Mouse (Mus musculus): ENCODE data around the gene Fstl4. TPM values are rescaled to one million over a fixed set of nuclear protein-coding genes. Genes with fewer than 3 reads are reported as not detected.

Fstl4 gene
- total and polyA plus RNA-seq, 2 experiments from 2014 or later = 7.1 to 9.4 TPM

GRCm38 (mm10) chr11:53003811-53004210, 239.4 kb downstream of the Fstl4 start:
- H3K27me3 ChIP-seq (ENCODE audit: insufficient read depth, low read length) = no peaks in the 10 kb centered on the region
- WGBS = 85% methylated on average over 9 of the region's 9 CpGs
- no peak overlapping the region for H3K4me3 ChIP-seq (ENCODE audit: low read depth, low read length)
- no peak overlapping the region for H3K27ac ChIP-seq (ENCODE audit: low read depth, low read length)
- no peak overlapping the region for H3K4me2 ChIP-seq (ENCODE audit: low read depth, low read length, poor library complexity, severe bottlenecking)
- TF ChIP-seq CTCF (IDR thresholded peaks at IDR 0.05) = no peak
- H3K4me1 ChIP-seq (ENCODE audit: insufficient read depth, low read length) = peaks cover 6% of the 10 kb centered on the region; the same call in 1 of the 2 replicates
- no peaks in the 10 kb centered on the region for H3K9me3 ChIP-seq (ENCODE audit: low read length)
- no peak for ATAC-seq (ENCODE audit: low FRiP score)
- no peak for DNase-seq (ENCODE audit: low spot score)
- no peaks in the 10 kb centered on the region for H3K36me3 ChIP-seq (ENCODE audit: insufficient read depth, low read length)
- no peak overlapping the region for H3K9ac ChIP-seq (replicated peaks; ENCODE audit: low read length, poor library complexity, severe bottlenecking)

DNA sequence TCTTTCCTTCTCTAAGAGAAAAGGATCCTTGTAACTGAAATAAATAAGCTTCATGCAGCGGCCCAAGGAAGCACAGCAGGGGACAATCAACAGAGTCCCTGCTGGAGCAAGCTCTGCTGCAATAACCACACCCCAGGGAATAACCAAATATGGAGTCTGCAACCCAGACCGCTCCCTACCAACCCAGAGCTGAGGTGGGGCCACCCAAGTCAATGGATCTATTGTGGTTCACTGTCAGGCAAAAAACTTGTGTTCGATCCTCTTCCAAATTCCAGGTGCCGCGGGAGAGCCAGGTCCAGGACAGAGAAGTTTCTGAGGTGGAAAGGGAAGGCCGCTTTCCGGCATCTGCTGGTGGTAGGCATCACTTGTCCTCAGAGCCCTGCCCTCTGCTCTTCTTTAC, 245.2 kb downstream of the Fstl4 start:
- TF ChIP-seq CTCF (IDR thresholded peaks at IDR 0.05) = no peak
- 67% methylated on average over 7 of the region's 7 CpGs for WGBS

GRCm38 (mm10) chr11:53011996-53012505, 247.6 kb downstream of the Fstl4 start:
- ATAC-seq (ENCODE audit: low FRiP score) = no peak

More for the DNA sequence above, 245.2 kb downstream of the Fstl4 start:
- no peak for ATAC-seq (ENCODE audit: low FRiP score)
- Histone ChIP-seq H3K9ac (replicated peaks; ENCODE audit: low read length, poor library complexity, severe bottlenecking) (no peak overlapping the region), H3K27me3 (ENCODE audit: insufficient read depth, low read length) (no peaks in the 10 kb centered on the region; the same call in 1 of the 2 replicates), H3K4me3 (ENCODE audit: low read depth, low read length) (no peak overlapping the region), H3K4me1 (ENCODE audit: insufficient read depth, low read length) (no peaks in the 10 kb centered on the region), H3K9me3 (ENCODE audit: low read length) (no peaks in the 10 kb centered on the region), H3K36me3 (ENCODE audit: insufficient read depth, low read length) (no peaks in the 10 kb centered on the region), H3K4me2 (ENCODE audit: low read depth, low read length, poor library complexity, severe bottlenecking) (no peak overlapping the region), H3K27ac (ENCODE audit: low read depth, low read length) (no peak overlapping the region)
- no peak for DNase-seq (ENCODE audit: low spot score)

DNA sequence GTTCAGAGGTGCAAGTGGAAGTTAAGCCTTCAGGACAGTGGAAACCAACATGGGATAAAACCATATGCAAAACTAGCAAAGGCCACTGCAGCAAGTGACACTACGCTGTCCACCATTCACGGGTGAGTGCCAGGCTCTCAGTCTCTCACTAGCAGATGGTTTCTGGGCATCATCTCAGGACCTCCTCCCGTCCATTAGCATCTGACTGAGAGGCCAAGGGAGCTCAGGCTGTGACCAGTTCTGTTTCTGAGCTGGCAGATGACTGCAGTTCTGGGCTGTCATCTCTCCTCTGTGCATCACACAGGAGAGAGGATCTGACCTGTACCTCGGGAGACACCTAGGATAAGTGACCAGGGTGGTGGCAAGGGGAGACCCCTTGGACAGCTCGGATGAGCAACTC, 249.5 kb downstream of the Fstl4 start:
- Histone ChIP-seq H3K27ac (ENCODE audit: low read depth, low read length) (no peak overlapping the region), H3K4me3 (ENCODE audit: low read depth, low read length) (no peak overlapping the region), H3K27me3 (ENCODE audit: insufficient read depth, low read length) (no peaks in the 10 kb centered on the region; the same call in 1 of the 2 replicates), H3K36me3 (ENCODE audit: insufficient read depth, low read length) (no peaks in the 10 kb centered on the region), H3K4me1 (ENCODE audit: insufficient read depth, low read length) (no peaks in the 10 kb centered on the region), H3K9ac (replicated peaks; ENCODE audit: low read length, poor library complexity, severe bottlenecking) (no peak overlapping the region), H3K4me2 (ENCODE audit: low read depth, low read length, poor library complexity, severe bottlenecking) (no peak overlapping the region), H3K9me3 (ENCODE audit: low read length) (no peaks in the 10 kb centered on the region)
- TF ChIP-seq CTCF (IDR thresholded peaks at IDR 0.05) = no peak
- DNase-seq (ENCODE audit: low spot score) = no peak
- no peak for ATAC-seq (ENCODE audit: low FRiP score)
- 88% methylated on average over 5 of the region's 5 CpGs for WGBS

More at GRCm38 (mm10) chr11:53011996-53012505, 247.6 kb downstream of the Fstl4 start:
- H3K27ac ChIP-seq (ENCODE audit: low read depth, low read length) = no peak overlapping the region
- no peak overlapping the region for H3K4me2 ChIP-seq (ENCODE audit: low read depth, low read length, poor library complexity, severe bottlenecking)
- peak; percentile 49 for TF ChIP-seq CTCF (IDR thresholded peaks at IDR 0.05)
- no peaks in the 10 kb centered on the region for H3K36me3 ChIP-seq (ENCODE audit: insufficient read depth, low read length)
- no peaks in the 10 kb centered on the region for H3K9me3 ChIP-seq (ENCODE audit: low read length)
- H3K9ac ChIP-seq (replicated peaks; ENCODE audit: low read length, poor library complexity, severe bottlenecking) = no peak overlapping the region
- no peaks in the 10 kb centered on the region for H3K4me1 ChIP-seq (ENCODE audit: insufficient read depth, low read length)
- no peak overlapping the region for H3K4me3 ChIP-seq (ENCODE audit: low read depth, low read length)
- no peaks in the 10 kb centered on the region; the same call in 1 of the 2 replicates for H3K27me3 ChIP-seq (ENCODE audit: insufficient read depth, low read length)
- 84% methylated on average over 6 of the region's 6 CpGs for WGBS
- DNase-seq (ENCODE audit: low spot score) = no peak

DNA sequence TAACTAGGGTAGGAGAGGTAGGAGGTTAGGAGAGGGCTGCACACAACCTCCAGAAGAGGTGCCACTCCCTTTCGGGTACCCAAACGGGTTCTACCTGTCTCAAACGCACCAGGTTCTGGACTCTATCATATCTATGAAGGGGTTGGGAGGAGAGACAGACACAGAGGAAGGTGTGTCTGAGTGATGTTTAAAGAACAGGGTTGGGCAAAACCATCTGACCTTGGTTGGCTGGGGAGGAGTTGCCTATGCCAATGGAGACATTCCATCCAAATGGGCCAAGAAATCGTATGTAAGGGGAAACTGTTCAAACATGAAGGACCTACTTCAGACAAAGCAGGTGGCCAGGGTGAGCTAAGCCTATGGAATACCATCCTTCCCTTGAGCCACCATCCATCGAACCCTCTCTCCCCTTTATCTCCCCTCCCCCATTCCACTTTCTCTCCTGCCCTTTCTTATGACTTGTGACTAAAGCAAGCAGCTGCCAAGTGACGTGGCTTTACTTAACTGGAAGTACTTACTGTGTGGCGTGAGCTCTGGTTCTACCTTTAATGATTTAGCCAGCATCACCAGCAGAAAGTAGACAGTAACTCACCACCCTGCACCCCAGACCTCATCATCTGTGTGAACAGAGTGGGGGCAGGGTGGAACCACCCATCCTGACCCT, 252.1 kb downstream of the Fstl4 start:
- H3K36me3 ChIP-seq (ENCODE audit: insufficient read depth, low read length) = no peaks in the 10 kb centered on the region
- H3K27ac ChIP-seq (ENCODE audit: low read depth, low read length) = no peak overlapping the region
- 88% methylated on average over 7 of the region's 7 CpGs for WGBS
- no peaks in the 10 kb centered on the region for H3K9me3 ChIP-seq (ENCODE audit: low read length)
- no peak overlapping the region for H3K9ac ChIP-seq (replicated peaks; ENCODE audit: low read length, poor library complexity, severe bottlenecking)
- H3K4me3 ChIP-seq (ENCODE audit: low read depth, low read length) = no peak overlapping the region
- no peak for TF ChIP-seq CTCF (IDR thresholded peaks at IDR 0.05)
- H3K4me1 ChIP-seq (ENCODE audit: insufficient read depth, low read length) = no peaks in the 10 kb centered on the region
- H3K27me3 ChIP-seq (ENCODE audit: insufficient read depth, low read length) = no peaks in the 10 kb centered on the region
- ATAC-seq (ENCODE audit: low FRiP score) = no peak
- H3K4me2 ChIP-seq (ENCODE audit: low read depth, low read length, poor library complexity, severe bottlenecking) = no peak overlapping the region
- DNase-seq (ENCODE audit: low spot score) = no peak

GRCm38 (mm10) chr11:53019509-53019908, 255.1 kb downstream of the Fstl4 start:
- no peaks in the 10 kb centered on the region for H3K9me3 ChIP-seq (ENCODE audit: low read length)
- TF ChIP-seq CTCF (IDR thresholded peaks at IDR 0.05) = peak; percentile 18; the same call in 1 of the 2 replicates
- no peak overlapping the region for H3K4me3 ChIP-seq (ENCODE audit: low read depth, low read length)
- no peak overlapping the region for H3K27ac ChIP-seq (ENCODE audit: low read depth, low read length)
- no peak overlapping the region for H3K4me2 ChIP-seq (ENCODE audit: low read depth, low read length, poor library complexity, severe bottlenecking)
- no peaks in the 10 kb centered on the region for H3K4me1 ChIP-seq (ENCODE audit: insufficient read depth, low read length)
- 94% methylated on average over 3 of the region's 3 CpGs for WGBS
- ATAC-seq (ENCODE audit: low FRiP score) = no peak
- H3K9ac ChIP-seq (replicated peaks; ENCODE audit: low read length, poor library complexity, severe bottlenecking) = no peak overlapping the region
- no peaks in the 10 kb centered on the region for H3K36me3 ChIP-seq (ENCODE audit: insufficient read depth, low read length)
- no peaks in the 10 kb centered on the region for H3K27me3 ChIP-seq (ENCODE audit: insufficient read depth, low read length)
- no peak for DNase-seq (ENCODE audit: low spot score)

All from midbrain, postnatal 0 days (tissue).